In the genomic region with DNA sequence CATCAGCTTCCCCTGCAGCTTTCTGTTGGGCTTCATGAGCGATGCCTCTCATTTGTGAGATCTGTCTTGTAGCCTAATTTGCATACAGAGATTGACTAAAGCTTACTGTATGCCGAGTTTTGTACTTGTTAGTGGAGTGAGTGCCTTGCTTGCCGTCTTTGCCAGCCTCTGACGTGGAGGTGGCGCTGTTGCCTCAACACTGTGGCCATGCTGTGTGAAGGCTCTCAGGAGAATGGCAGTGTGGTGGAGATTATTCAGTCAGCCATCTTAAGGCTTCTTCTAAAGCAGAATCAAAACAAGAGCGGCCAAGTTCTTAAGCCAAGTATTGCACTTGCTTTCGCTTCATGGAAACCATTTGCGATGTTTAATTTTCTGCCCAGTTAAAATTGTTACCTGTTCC, we compare ENCODE assay signal across 9 mouse cellular contexts. TPM values are rescaled to one million over a fixed set of nuclear protein-coding genes. Genes with fewer than 3 reads are reported as not detected.
DNase-seq lines count a peak whose midpoint lies in the region; ATAC-seq and TF ChIP-seq lines count a peak whose summit lies in the region.
"Had no signal": no experiment of that assay in that cellular context is flagged by ENCODE, and none has a peak within 500 bp of the region (broad histone marks: within the 10 kb centered on the region; RNA-seq: fewer than 3 reads in every experiment).

No protein-coding gene starts in this region.

- no peaks in the 10 kb centered on the region for H3K79me3 ChIP-seq in C2C12 (ENCODE audit: low read depth)

- H3K4me1 ChIP-seq in forebrain, embryonic 16.5 days (replicated peaks; ENCODE audit: control insufficient read depth, insufficient read depth, low read length), result peaks cover 14% of the 10 kb centered on the region
- peaks cover 13% of the 10 kb centered on the region for H3K4me1 ChIP-seq in forebrain, embryonic 12.5 days

- no peak overlapping the region for H3K4me3 ChIP-seq in forebrain, embryonic 16.5 days (replicated peaks; ENCODE audit: low read length)
- no peak overlapping the region for H3K4me3 ChIP-seq in forebrain, embryonic 12.5 days (replicated peaks)
- no peak overlapping the region for H3K4me3 ChIP-seq in C2C12 (ENCODE audit: insufficient read depth, poor library complexity, severe bottlenecking)
- H3K4me3 ChIP-seq: neural tube, embryonic 12.5 days had no signal

- no peak overlapping the region for H3K9ac ChIP-seq in forebrain, embryonic 16.5 days (replicated peaks; ENCODE audit: low read depth, low read length)
- no peak overlapping the region for H3K9ac ChIP-seq in forebrain, embryonic 12.5 days
- H3K9ac ChIP-seq: neural tube, embryonic 12.5 days had no signal

- no peak overlapping the region for H3K27ac ChIP-seq in forebrain, embryonic 16.5 days (ENCODE audit: low read length)
- H3K27ac ChIP-seq in forebrain, embryonic 12.5 days, result no peak overlapping the region
- H3K27ac ChIP-seq: neural tube, embryonic 12.5 days had no signal

- WGBS in forebrain, embryonic 16.5 days, result 59% methylated on average over 8 of the region's 8 CpGs
- 80% methylated on average over 8 of the region's 8 CpGs for WGBS in forebrain, embryonic 12.5 days

- H3K9me3 ChIP-seq in forebrain, embryonic 16.5 days (ENCODE audit: control insufficient read depth, low read length), result no peaks in the 10 kb centered on the region
- H3K9me3 ChIP-seq in forebrain, embryonic 12.5 days, result no peaks in the 10 kb centered on the region
- H3K9me3 ChIP-seq: neural tube, embryonic 12.5 days had no signal

- H3K4me2 ChIP-seq in forebrain, embryonic 16.5 days (ENCODE audit: low read length), result no peak overlapping the region
- H3K4me2 ChIP-seq in forebrain, embryonic 12.5 days, result no peak overlapping the region
- H3K4me2 ChIP-seq: neural tube, embryonic 12.5 days had no signal

- no peaks in the 10 kb centered on the region for H3K27me3 ChIP-seq in forebrain, embryonic 16.5 days (replicated peaks; ENCODE audit: control insufficient read depth, insufficient read depth, low read length)
- H3K27me3 ChIP-seq in forebrain, embryonic 12.5 days, result no peaks in the 10 kb centered on the region
- no peaks in the 10 kb centered on the region for H3K27me3 ChIP-seq in C2C12 (ENCODE audit: control insufficient read depth, insufficient read depth, insufficient read length)
- H3K27me3 ChIP-seq: neural tube, embryonic 12.5 days had no signal

- no peak overlapping the region for H3ac ChIP-seq in C2C12 (ENCODE audit: control insufficient read depth, insufficient read length, low read depth)

- H3K36me3 ChIP-seq in forebrain, embryonic 16.5 days (ENCODE audit: control insufficient read depth, insufficient read depth), result peaks cover 2% of the 10 kb centered on the region
- peaks cover 50% of the 10 kb centered on the region for H3K36me3 ChIP-seq in forebrain, embryonic 12.5 days (replicated peaks)
- H3K36me3 ChIP-seq in C2C12 (ENCODE audit: control insufficient read depth, insufficient read depth), result peaks cover 25% of the 10 kb centered on the region

- H3K79me2 ChIP-seq in C2C12 (ENCODE audit: control insufficient read depth, insufficient read depth), result no peaks in the 10 kb centered on the region

- ATAC-seq in forebrain, embryonic 16.5 days, result peak; percentile 45; the same call in 1 of the 2 replicates
- ATAC-seq in forebrain, embryonic 12.5 days (ENCODE audit: low FRiP score), result no peak
- peak; percentile 87 for ATAC-seq in common myeloid progenitor, adult 5-6 weeks (replicated peaks; ENCODE audit: low read depth, poor library complexity, severe bottlenecking)

- TF ChIP-seq CTCF in C2C12 (IDR thresholded peaks at IDR 0.05; ENCODE audit: control insufficient read depth, insufficient read depth, insufficient read length), result peak; percentile 44

- peak; percentile 31 to 46 for DNase-seq in layer of hippocampus, postnatal 14 days (ENCODE audit: low spot score in 2 of 2)
- DNase-seq in telencephalon, adult 2 months (ENCODE audit: low read depth, low spot score), result peak; percentile 17
- DNase-seq in embryo, embryonic 9.5 days (ENCODE audit: extremely low spot score), result no peak
- no peak for DNase-seq in spleen, postnatal 36 days (ENCODE audit: low spot score in 2 of 2)

TF ChIP-seq in C2C12, 6 proteins besides CTCF, POLR2A, EP300 and RAD21:
- TF ChIP-seq FOSL1 (IDR thresholded peaks at IDR 0.05; ENCODE audit: insufficient read depth, low read length, poor library complexity, severe bottlenecking) (no peak), CEBPB (IDR thresholded peaks at IDR 0.05; ENCODE audit: low read depth) (no peak), MYOG (IDR thresholded peaks at IDR 0.05; ENCODE audit: control insufficient read depth, extremely low read depth, insufficient read length) (no peak), MAX (IDR thresholded peaks at IDR 0.05) (no peak), USF1 (IDR thresholded peaks at IDR 0.05; ENCODE audit: low read depth) (no peak), MYOD1 (IDR thresholded peaks at IDR 0.05; ENCODE audit: control insufficient read depth, insufficient read length, low read depth) (no peak)

RNA-seq across cellular contexts. Expression of gene Myh10, which starts 59.6 kb away (rescaled TPM):
- 136 and 141 TPM in 2 replicates for polyA plus RNA-seq in forebrain, embryonic 16.5 days (2015; fragmentation: Nextera tagmentation; extraction: Ambion mirVana)
- 174 and 185 TPM in 2 replicates for polyA plus RNA-seq in forebrain, embryonic 12.5 days (2016; fragmentation: Nextera tagmentation; extraction: Ambion mirVana)
- 40.0 TPM for polyA plus RNA-seq in C2C12 (2012; fragmentation: generic; extraction: Trizol)
- total RNA-seq in common myeloid progenitor, adult 5-6 weeks (2017), result 20.8 and 22.3 TPM in 2 replicates
- 100 to 1,000 TPM; 138 to 147 TPM for total RNA-seq in layer of hippocampus, postnatal 14 days (2021)

Comparison
In these comparisons a context has a peak if more than half of its experiments do, and no peak if none do; other contexts are left out.
1. DNase-seq: peak in layer of hippocampus, postnatal 14 days (2 of 2) and telencephalon, adult 2 months (single experiment); none in embryo, embryonic 9.5 days (single experiment) and spleen, postnatal 36 days (0 of 2).